Mouse (Mus musculus): ENCODE measurements around the gene Lef1. TPM values are rescaled to one million over a fixed set of nuclear protein-coding genes. Genes with fewer than 3 reads are reported as not detected.

The Lef1 gene
- polyA plus RNA-seq, 1 experiment from 2014 or later: 24.8 TPM

- no peak for ATAC-seq
- 0 out of 2 replicates have a peak, but pooled peaks cover 4% of the 10 kb centered on the region for H3K4me1 ChIP-seq
- no peak overlapping the region for H3K4me3 ChIP-seq
- 82% methylated on average over 6 of the region's 6 CpGs for WGBS
- no peak overlapping the region for H3K27ac ChIP-seq
- no peaks in the 10 kb centered on the region for H3K9me3 ChIP-seq (replicated peaks)
- H3K9ac ChIP-seq: no peak overlapping the region
- no peaks in the 10 kb centered on the region for H3K27me3 ChIP-seq
- H3K36me3 ChIP-seq (ENCODE audit: poor library complexity, severe bottlenecking): no peaks in the 10 kb centered on the region
- no peak overlapping the region for H3K4me2 ChIP-seq
Observed at GRCm38 (mm10) chr3:131170099-131170643, 59.9 kb downstream of the Lef1 start.

- H3K9me3 ChIP-seq (replicated peaks): no peaks in the 10 kb centered on the region
- 50% methylated on average over 10 of the region's 11 CpGs for WGBS
- H3K4me2 ChIP-seq: no peak overlapping the region
- no peak for ATAC-seq
- no peaks in the 10 kb centered on the region for H3K27me3 ChIP-seq
- H3K36me3 ChIP-seq (ENCODE audit: poor library complexity, severe bottlenecking): no peaks in the 10 kb centered on the region
- no peak overlapping the region for H3K4me3 ChIP-seq
- H3K4me1 ChIP-seq: 0 out of 2 replicates have a peak, but pooled peaks cover 4% of the 10 kb centered on the region
- no peak overlapping the region for H3K27ac ChIP-seq
- H3K9ac ChIP-seq: no peak overlapping the region
Observed at GRCm38 (mm10) chr3:131171292-131171960, 61.2 kb downstream of the Lef1 start.

- H3K9me3 ChIP-seq (replicated peaks): no peaks in the 10 kb centered on the region
Observed at GRCm38 (mm10) chr3:131172293-131172692, 62.0 kb downstream of the Lef1 start.

GRCm38 (mm10) chr3:131181006-131181405 lies 70.7 kb downstream of the Lef1 start:
- Histone ChIP-seq H3K9me3 (replicated peaks) (no peaks in the 10 kb centered on the region), H3K36me3 (ENCODE audit: poor library complexity, severe bottlenecking) (no peaks in the 10 kb centered on the region), H3K27me3 (no peaks in the 10 kb centered on the region), H3K4me2 (no peak overlapping the region), H3K27ac (no peak overlapping the region), H3K4me1 (peaks cover 46% of the 10 kb centered on the region), H3K9ac (no peak overlapping the region), H3K4me3 (no peak overlapping the region)
- 78% methylated on average over 11 of the region's 11 CpGs for whole genome bisulfite sequencing
- ATAC-seq: no peak

More at GRCm38 (mm10) chr3:131172293-131172692, 62.0 kb downstream of the Lef1 start:
- WGBS: 88% methylated on average over 4 of the region's 4 CpGs
- ATAC-seq: no peak
- H3K27me3 ChIP-seq: no peaks in the 10 kb centered on the region
- no peak overlapping the region for H3K4me3 ChIP-seq
- peaks cover 10% of the 10 kb centered on the region; the same call in 1 of the 2 replicates for H3K4me1 ChIP-seq
- no peaks in the 10 kb centered on the region for H3K36me3 ChIP-seq (ENCODE audit: poor library complexity, severe bottlenecking)
- no peak overlapping the region for H3K4me2 ChIP-seq
- H3K9ac ChIP-seq: no peak overlapping the region
- H3K27ac ChIP-seq: no peak overlapping the region

GRCm38 (mm10) chr3:131182158-131182557 lies 71.9 kb downstream of the Lef1 start:
- ATAC-seq: peak; percentile 59; the same call in 1 of the 2 replicates
- Histone ChIP-seq H3K36me3 (ENCODE audit: poor library complexity, severe bottlenecking) (0 out of 2 replicates have a peak, but pooled peaks cover 4% of the 10 kb centered on the region), H3K9me3 (replicated peaks) (no peaks in the 10 kb centered on the region), H3K27me3 (no peaks in the 10 kb centered on the region), H3K9ac (no peak overlapping the region), H3K4me3 (no peak overlapping the region), H3K4me1 (peaks cover 42% of the 10 kb centered on the region), H3K27ac (no peak overlapping the region; the same call in 1 of the 2 replicates), H3K4me2 (no peak overlapping the region)
- WGBS: 23% methylated on average over 6 of the region's 6 CpGs

- peaks cover 24% of the 10 kb centered on the region for H3K4me1 ChIP-seq
- no peak overlapping the region for H3K9ac ChIP-seq
- no peaks in the 10 kb centered on the region for H3K9me3 ChIP-seq (replicated peaks)
- H3K4me2 ChIP-seq: no peak overlapping the region
- no peak overlapping the region for H3K4me3 ChIP-seq
- no peak for ATAC-seq
- no peaks in the 10 kb centered on the region for H3K27me3 ChIP-seq
- no peak overlapping the region for H3K27ac ChIP-seq
- 85% methylated on average over 5 of the region's 5 CpGs for WGBS
- H3K36me3 ChIP-seq (ENCODE audit: poor library complexity, severe bottlenecking): 0 out of 2 replicates have a peak, but pooled peaks cover 4% of the 10 kb centered on the region
Observed at GRCm38 (mm10) chr3:131186193-131186592, 75.9 kb downstream of the Lef1 start.

GRCm38 (mm10) chr3:131190239-131190638 lies 80.0 kb downstream of the Lef1 start:
- WGBS: 61% methylated on average over 11 of the region's 11 CpGs
- no peak overlapping the region for H3K27ac ChIP-seq
- ATAC-seq: no peak

GRCm38 (mm10) chr3:131190671-131191367 lies 80.5 kb downstream of the Lef1 start:
- Histone ChIP-seq H3K4me3 (no peak overlapping the region), H3K9ac (no peak overlapping the region), H3K27me3 (no peaks in the 10 kb centered on the region), H3K27ac (no peak overlapping the region), H3K36me3 (ENCODE audit: poor library complexity, severe bottlenecking) (0 out of 2 replicates have a peak, but pooled peaks cover 12% of the 10 kb centered on the region), H3K4me2 (no peak overlapping the region), H3K9me3 (replicated peaks) (no peaks in the 10 kb centered on the region), H3K4me1 (peaks cover 15% of the 10 kb centered on the region)
- WGBS: 83% methylated on average over 19 of the region's 19 CpGs
- ATAC-seq: no peak

More at GRCm38 (mm10) chr3:131190239-131190638, 80.0 kb downstream of the Lef1 start:
- Histone ChIP-seq H3K4me1 (peaks cover 14% of the 10 kb centered on the region), H3K27me3 (no peaks in the 10 kb centered on the region), H3K9me3 (replicated peaks) (no peaks in the 10 kb centered on the region), H3K36me3 (ENCODE audit: poor library complexity, severe bottlenecking) (0 out of 2 replicates have a peak, but pooled peaks cover 12% of the 10 kb centered on the region), H3K4me2 (no peak overlapping the region), H3K4me3 (no peak overlapping the region), H3K9ac (no peak overlapping the region)

GRCm38 (mm10) chr3:131191454-131191853 lies 81.2 kb downstream of the Lef1 start:
- Histone ChIP-seq H3K4me2 (no peak overlapping the region), H3K27ac (no peak overlapping the region), H3K9ac (no peak overlapping the region), H3K4me3 (no peak overlapping the region), H3K36me3 (ENCODE audit: poor library complexity, severe bottlenecking) (0 out of 2 replicates have a peak, but pooled peaks cover 9% of the 10 kb centered on the region), H3K4me1 (peaks cover 20% of the 10 kb centered on the region), H3K9me3 (replicated peaks) (no peaks in the 10 kb centered on the region), H3K27me3 (no peaks in the 10 kb centered on the region)
- 72% methylated on average over 7 of the region's 7 CpGs for WGBS
- ATAC-seq: 0 out of 2 replicates have a peak, but pooled peaks have one; percentile 41

GRCm38 (mm10) chr3:131196050-131196449 lies 85.8 kb downstream of the Lef1 start:
- Histone ChIP-seq H3K27me3 (no peaks in the 10 kb centered on the region), H3K9ac (no peak overlapping the region), H3K4me2 (no peak overlapping the region), H3K4me1 (peaks cover 16% of the 10 kb centered on the region), H3K27ac (no peak overlapping the region; the same call in 1 of the 2 replicates), H3K36me3 (ENCODE audit: poor library complexity, severe bottlenecking) (0 out of 2 replicates have a peak, but pooled peaks cover 8% of the 10 kb centered on the region), H3K9me3 (replicated peaks) (no peaks in the 10 kb centered on the region), H3K4me3 (no peak overlapping the region)
- no peak for ATAC-seq
- WGBS: 63% methylated on average over 10 of the region's 10 CpGs

GRCm38 (mm10) chr3:131196507-131197019 lies 86.3 kb downstream of the Lef1 start:
- Histone ChIP-seq H3K4me3 (no peak overlapping the region), H3K27me3 (no peaks in the 10 kb centered on the region), H3K4me1 (peaks cover 16% of the 10 kb centered on the region), H3K27ac (no peak overlapping the region; the same call in 1 of the 2 replicates), H3K9ac (no peak overlapping the region), H3K4me2 (no peak overlapping the region), H3K36me3 (ENCODE audit: poor library complexity, severe bottlenecking) (0 out of 2 replicates have a peak, but pooled peaks cover 8% of the 10 kb centered on the region), H3K9me3 (replicated peaks) (no peaks in the 10 kb centered on the region)
- no peak; the same call in 1 of the 2 replicates for ATAC-seq
- WGBS: 62% methylated on average over 8 of the region's 8 CpGs

- Histone ChIP-seq H3K9ac (no peak overlapping the region), H3K9me3 (replicated peaks) (no peaks in the 10 kb centered on the region), H3K36me3 (ENCODE audit: poor library complexity, severe bottlenecking) (0 out of 2 replicates have a peak, but pooled peaks cover 2% of the 10 kb centered on the region), H3K27me3 (no peaks in the 10 kb centered on the region), H3K4me1 (peaks cover 16% of the 10 kb centered on the region), H3K27ac (no peak overlapping the region), H3K4me3 (no peak overlapping the region), H3K4me2 (no peak overlapping the region)
- 93% methylated on average over 3 of the region's 3 CpGs for WGBS
- ATAC-seq: no peak
Observed at GRCm38 (mm10) chr3:131198991-131199390, 88.7 kb downstream of the Lef1 start.
